Mouse (Mus musculus) cerebellum, adult 2 months (tissue): ENCODE results near the gene Peak1. TPM values are rescaled to one million over a fixed set of nuclear protein-coding genes. Genes with fewer than 3 reads are reported as not detected.
A peak's percentile ranks its signal among the peaks of the same experiment; 100 is the strongest.

Experiments
- DNase-seq, 2 experiments: peaks; one replicate each; pipeline ENCODE4 v3.0.0; 2021
- H3K27ac ChIP-seq: fragments of 200-500 bp; 2 replicates; pipeline ENCODE4 v1.5.1; 2012; ENCODE audit warnings: low read length, control low read depth, inconsistent platforms; ENCODE audit not compliant: insufficient read depth
- H3K27me3 ChIP-seq: fragments of 200-500 bp; 2 replicates; pipeline ENCODE4 v1.6.1; 2012; ENCODE audit warnings: inconsistent platforms, mild to moderate bottlenecking, low read length, moderate library complexity; ENCODE audit not compliant: control insufficient read depth, insufficient read depth
- H3K4me1 ChIP-seq: fragments of 200-500 bp; 2 replicates; pipeline ENCODE4 v1.6.1; 2011; ENCODE audit warnings: low read length; ENCODE audit not compliant: control insufficient read depth, insufficient read depth
- H3K4me3 ChIP-seq: fragments of 200-500 bp; replicated peaks from 2 replicates; pipeline ENCODE3; 2011; ENCODE audit warnings: mild to moderate bottlenecking, low read depth, low read length, control low read depth; ENCODE audit not compliant: insufficient read depth
- CTCF ChIP-seq: fragments of 200-500 bp; IDR thresholded peaks from 2 replicates; pipeline ENCODE4 v1.5.1; 2011; ENCODE audit warnings: low read depth, mild to moderate bottlenecking, control low read depth, low read length, moderate library complexity, borderline replicate concordance; ENCODE audit not compliant: insufficient read depth
- POLR2A ChIP-seq: fragments of 200-500 bp; IDR thresholded peaks from 2 replicates; pipeline ENCODE4 v1.6.1; 2011; ENCODE audit warnings: low read length, control low read depth, borderline replicate concordance; ENCODE audit not compliant: insufficient read depth
- WGBS: fragments of 180-500 bp; shearing (Covaris S2); methylation state at CpG from one replicate; pipeline ENCODE4 v1.1.7; 2018; 5-methylcytosine and 5-hydroxymethylcytosine counted together
- polyA plus RNA-seq: library from polyadenylated mRNA; depleted of rRNA; stranded (reverse); fragments of >200 nt; gene quantifications from 2 replicates; pipeline ENCODE4 v1.2.3, GENCODE M21; 2012

Gene Peak1
- polyA plus RNA-seq, 1 experiment, result 29.8 TPM

DNA sequence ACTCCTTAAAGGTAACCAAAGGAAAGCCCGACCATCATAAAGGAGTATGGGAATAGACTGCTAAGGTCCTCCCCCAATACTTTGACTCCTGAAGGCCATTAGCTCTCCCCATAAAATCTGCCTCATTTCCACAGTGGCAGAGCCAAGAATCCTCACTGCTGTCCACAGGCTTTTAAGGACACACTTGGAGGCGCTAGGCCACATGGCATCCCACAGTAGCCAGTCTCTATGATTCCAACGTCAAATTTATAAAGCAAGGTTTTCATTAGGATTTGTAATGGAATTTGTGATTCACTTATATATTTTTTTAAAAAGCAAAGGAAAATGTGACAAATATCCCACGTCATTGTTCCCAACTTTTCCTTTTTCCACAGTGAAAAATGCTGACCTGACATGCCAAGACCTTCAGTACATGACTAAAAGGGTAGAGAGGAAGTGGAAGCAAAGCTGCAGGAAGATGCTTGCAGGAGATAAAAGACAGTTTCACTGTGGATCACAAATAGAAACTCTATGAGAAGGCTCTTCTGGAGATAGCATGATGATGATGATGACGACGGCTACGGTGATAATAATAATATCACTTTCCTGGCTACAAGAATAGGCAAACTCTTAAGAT lies 151.6 kb downstream of the Peak1 start:
- TF ChIP-seq CTCF (no peak), POLR2A (no peak)
- H3K4me1 ChIP-seq, result peaks cover 12% of the 10 kb centered on the region
- WGBS, result 71% methylated on average over 7 of the region's 7 CpGs
- no peak for DNase-seq
- H3K27ac ChIP-seq, result no peak overlapping the region
- H3K27me3 ChIP-seq, result no peaks in the 10 kb centered on the region
- no peak overlapping the region for H3K4me3 ChIP-seq

- no peaks in the 10 kb centered on the region for H3K27me3 ChIP-seq
- H3K4me1 ChIP-seq, result peaks cover 12% of the 10 kb centered on the region
- WGBS, result 67% methylated on average over 5 of the region's 5 CpGs
- DNase-seq, result no peak
- TF ChIP-seq CTCF (no peak), POLR2A (no peak)
- no peak overlapping the region for H3K4me3 ChIP-seq
- no peak overlapping the region for H3K27ac ChIP-seq
These were observed 152.2 kb downstream of the Peak1 start for GRCm38 (mm10) chr9:56265460-56266199.

DNA sequence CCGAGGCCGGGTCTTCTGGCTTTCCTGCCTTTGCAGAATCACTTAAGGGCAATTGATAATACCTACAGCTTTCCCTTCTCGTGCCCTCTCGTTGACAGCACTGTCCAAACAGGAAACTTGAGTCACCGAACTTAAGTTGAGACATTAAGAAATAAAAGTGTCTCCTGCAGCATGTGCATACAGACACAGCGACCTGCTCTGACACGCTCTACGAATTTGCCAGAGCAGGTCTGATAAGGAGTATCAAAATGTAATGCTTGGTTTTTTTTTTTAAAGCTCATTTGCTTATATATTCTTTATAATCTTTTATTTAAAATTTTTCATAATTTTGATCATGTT lies 152.9 kb downstream of the Peak1 start:
- no peak overlapping the region for H3K4me3 ChIP-seq

GRCm38 (mm10) chr9:56264308-56265021 lies 153.4 kb downstream of the Peak1 start:
- TF ChIP-seq POLR2A, result no peak
- TF ChIP-seq CTCF, result peak; percentile 77
- no peaks in the 10 kb centered on the region for H3K27me3 ChIP-seq
- peaks cover 21% of the 10 kb centered on the region for H3K4me1 ChIP-seq
- WGBS, result 51% methylated on average over 7 of the region's 7 CpGs
- peak; percentile 65 to 67 for DNase-seq
- no peak overlapping the region for H3K27ac ChIP-seq
- H3K4me3 ChIP-seq, result no peak overlapping the region

More for the DNA sequence above, 152.9 kb downstream of the Peak1 start:
- H3K27ac ChIP-seq, result no peak overlapping the region
- peaks cover 17% of the 10 kb centered on the region for H3K4me1 ChIP-seq
- 75% methylated on average over 8 of the region's 8 CpGs for WGBS
- no peaks in the 10 kb centered on the region for H3K27me3 ChIP-seq
- DNase-seq, result no peak
- no peak for TF ChIP-seq CTCF
- no peak for TF ChIP-seq POLR2A

DNA sequence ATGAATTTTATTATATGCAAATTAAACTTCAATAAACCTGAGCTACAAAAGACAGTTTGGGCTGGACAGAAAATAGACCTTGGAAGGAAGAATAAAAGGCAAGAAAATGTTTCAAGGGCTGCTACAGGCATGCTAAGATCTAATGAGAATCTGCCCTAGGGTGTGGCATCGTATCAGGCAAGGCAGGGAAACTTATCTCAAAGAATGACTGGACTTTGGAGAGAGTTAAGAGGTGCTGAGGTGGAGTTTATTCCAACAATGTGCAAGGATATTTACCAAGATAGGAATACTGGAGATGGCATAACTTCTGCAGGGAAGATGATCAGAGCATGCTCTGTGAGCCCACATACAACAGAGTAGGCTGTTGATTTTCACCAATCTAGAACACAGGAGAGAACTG lies 154.8 kb downstream of the Peak1 start:
- H3K4me1 ChIP-seq, result peaks cover 13% of the 10 kb centered on the region
- no peak overlapping the region for H3K27ac ChIP-seq
- TF ChIP-seq POLR2A, result no peak
- no peak for TF ChIP-seq CTCF
- peak in 1 of 2 experiments; percentile 4 for DNase-seq
- no peak overlapping the region for H3K4me3 ChIP-seq
- WGBS, result 92% methylated on average over 1 of the region's 1 CpGs
- no peaks in the 10 kb centered on the region for H3K27me3 ChIP-seq

- WGBS, result 84% methylated on average over 14 of the region's 14 CpGs
- peak in 1 of 2 experiments; percentile 37 for DNase-seq
- H3K27ac ChIP-seq, result no peak overlapping the region
- TF ChIP-seq POLR2A (no peak), CTCF (no peak)
- no peaks in the 10 kb centered on the region for H3K27me3 ChIP-seq
- H3K4me3 ChIP-seq, result no peak overlapping the region
- peaks cover 9% of the 10 kb centered on the region for H3K4me1 ChIP-seq
These were observed 157.3 kb downstream of the Peak1 start for GRCm38 (mm10) chr9:56260495-56261136.

DNA sequence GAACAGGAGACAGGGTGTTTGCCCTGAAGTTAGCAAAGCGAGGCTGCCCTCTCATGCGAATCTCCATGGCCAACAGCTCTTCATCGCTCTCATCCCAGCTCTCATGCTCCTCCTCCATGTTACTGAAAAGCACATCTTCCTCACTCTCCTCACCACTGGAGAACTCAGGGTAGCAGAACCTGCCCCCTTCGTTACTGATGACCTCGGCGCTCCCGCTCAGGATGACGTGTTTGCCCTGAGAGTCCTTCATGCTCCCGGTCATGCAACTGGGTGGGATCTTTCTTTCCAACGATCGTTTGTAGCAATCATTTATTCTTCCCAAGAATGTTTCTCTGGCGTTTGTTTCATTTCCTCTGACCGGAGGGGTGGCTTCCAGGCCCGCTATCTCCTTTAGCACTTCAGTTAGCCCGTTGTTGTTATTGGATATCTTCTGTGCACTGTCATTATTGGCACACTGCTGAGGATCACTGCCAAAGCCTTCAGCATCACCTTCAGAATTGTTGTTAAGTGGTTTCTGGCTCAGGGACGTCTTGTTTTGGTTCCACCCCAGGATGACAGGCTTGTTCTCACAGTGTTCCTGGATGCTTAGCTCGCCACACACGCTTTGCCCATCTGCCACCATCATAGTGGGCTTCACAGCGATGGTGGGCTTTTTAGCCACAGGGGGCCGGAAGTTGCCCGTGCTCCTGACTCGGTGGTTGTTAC lies 157.9 kb downstream of the Peak1 start:
- H3K27me3 ChIP-seq, result no peaks in the 10 kb centered on the region

More for the DNA sequence above, 157.9 kb downstream of the Peak1 start:
- no peak for TF ChIP-seq CTCF
- no peak for TF ChIP-seq POLR2A
- peak in 1 of 2 experiments; percentile 67 for DNase-seq
- WGBS, result 60% methylated on average over 22 of the region's 22 CpGs
- Histone ChIP-seq H3K4me3 (no peak overlapping the region), H3K27ac (0 out of 2 replicates have a peak overlapping the region, but pooled peaks have one; percentile 1), H3K4me1 (peaks cover 9% of the 10 kb centered on the region)
